Mouse (Mus musculus) urinary bladder, postnatal 14 days (tissue): ENCODE data around the gene Cd300ld2.
A peak's percentile ranks its signal among the peaks of the same experiment; 100 is the strongest.
"Not testable (repeated sequence)": the region's sequence is repeated elsewhere in the genome, so short reads cannot be mapped to it uniquely, and the experiment has no call there.

Source experiments
- DNase-seq: peaks from one replicate; pipeline ENCODE4 v3.0.0; 2021; ENCODE audit warnings: low spot score

Cd300ld2 gene

GRCm38 (mm10) chr11:115016093-115016492 lies at the start of gene Cd300ld2:
Cd300ld2 (minus strand) TSS chr11:115016193.
- not testable (repeated sequence) for DNase-seq

DNA sequence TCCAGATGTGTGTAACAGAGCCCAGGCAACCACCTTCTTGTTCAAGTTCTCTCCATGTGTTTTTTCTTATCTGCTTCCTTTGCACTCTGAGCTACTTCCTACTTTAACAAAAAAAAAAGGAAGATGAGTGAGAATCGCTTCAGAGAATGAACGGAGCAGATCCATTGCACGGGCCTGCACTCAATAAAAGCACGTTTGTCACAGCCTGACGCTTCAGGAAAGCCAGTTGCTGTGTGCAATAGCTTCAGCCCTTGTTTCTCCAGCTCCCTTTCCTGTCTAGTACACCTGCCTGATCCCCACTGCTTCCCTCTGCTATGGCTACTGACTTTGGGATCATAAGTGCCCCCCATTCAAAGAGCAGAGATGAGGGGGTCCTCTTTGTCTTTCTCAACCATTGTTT lies 46.1 kb upstream of the Cd300ld2 start, which contains the start of gene Cd300e:
Gene Cd300e (minus strand): TSS at position 101 of the 400 bp plus-strand sequence.
- no peak for DNase-seq

GRCm38 (mm10) chr11:115059797-115060196 lies 43.8 kb upstream of the Cd300ld2 start:
- DNase-seq: no peak

GRCm38 (mm10) chr11:115058701-115059100 lies 42.7 kb upstream of the Cd300ld2 start:
- DNase-seq: no peak

DNA sequence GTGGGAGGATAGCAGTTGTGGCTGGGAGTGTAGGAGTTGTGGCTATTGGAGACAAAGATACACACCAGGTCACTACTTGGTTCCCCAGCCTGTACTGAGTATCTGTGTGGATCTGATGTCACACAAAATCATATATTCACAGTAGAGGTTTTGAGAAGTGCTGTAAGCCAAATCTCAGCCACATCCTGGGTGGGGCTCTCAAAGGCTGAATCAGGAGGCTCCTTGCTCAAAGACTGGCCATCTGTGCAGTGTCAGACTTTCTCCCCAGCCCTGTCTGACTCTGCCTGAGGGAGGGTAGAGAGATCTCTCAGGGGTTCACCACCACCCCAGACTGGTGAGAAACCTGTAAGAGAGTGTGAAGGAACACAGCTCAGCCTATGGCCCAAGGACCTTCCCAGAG lies 38.5 kb upstream of the Cd300ld2 start:
- DNase-seq: no peak

- no peak for DNase-seq
Measured at GRCm38 (mm10) chr11:115052991-115053390, 37.0 kb upstream of the Cd300ld2 start.

DNA sequence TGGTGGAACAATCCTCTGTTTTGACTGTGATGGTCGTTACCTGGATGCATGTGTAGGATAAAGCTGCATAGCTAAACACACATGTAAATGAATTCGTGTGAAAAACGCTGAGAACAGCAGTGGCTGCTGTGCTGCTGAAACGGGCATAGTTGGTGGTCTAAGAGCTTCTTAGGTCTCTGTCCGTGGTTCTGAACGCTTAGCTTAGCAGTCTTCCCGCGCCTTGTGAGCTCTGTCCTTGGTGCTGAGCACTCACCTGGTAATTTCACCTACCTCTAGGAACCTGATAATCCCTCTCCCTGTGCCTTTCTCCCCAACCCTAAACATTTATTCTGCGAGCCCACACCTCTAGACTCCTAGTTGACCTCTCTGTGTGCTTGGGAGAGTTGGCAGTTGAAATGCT lies 36.2 kb upstream of the Cd300ld2 start:
- DNase-seq: peak; percentile 42

DNA sequence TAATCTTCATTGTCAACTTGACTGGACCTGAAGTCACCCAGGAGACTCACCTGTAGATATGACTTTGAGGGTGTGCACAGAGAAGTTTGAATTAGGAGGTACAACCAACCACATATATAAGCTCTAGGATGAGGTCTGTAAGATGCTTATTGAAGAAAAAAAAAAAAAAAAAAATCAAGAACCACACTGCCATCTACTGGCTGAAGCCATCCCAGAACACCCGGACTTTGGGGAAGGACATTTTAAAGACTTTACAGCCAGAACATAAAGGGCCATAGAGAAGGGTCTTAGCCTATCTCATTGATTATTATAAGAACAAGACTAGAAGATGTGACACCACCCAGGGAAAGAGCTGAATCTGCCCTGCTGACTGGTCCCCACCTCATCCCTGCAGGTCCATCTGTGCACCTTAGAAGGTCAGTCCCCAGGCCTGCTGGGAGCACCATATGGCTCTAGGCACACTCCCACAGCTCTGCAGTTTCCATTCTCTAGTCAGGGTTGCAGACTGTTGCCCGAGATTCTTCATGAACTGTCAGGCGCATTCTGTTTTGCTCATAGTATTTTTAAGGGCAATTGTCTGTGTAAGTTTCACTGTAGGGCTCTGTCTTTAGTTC lies 33.4 kb upstream of the Cd300ld2 start:
- no peak for DNase-seq

DNA sequence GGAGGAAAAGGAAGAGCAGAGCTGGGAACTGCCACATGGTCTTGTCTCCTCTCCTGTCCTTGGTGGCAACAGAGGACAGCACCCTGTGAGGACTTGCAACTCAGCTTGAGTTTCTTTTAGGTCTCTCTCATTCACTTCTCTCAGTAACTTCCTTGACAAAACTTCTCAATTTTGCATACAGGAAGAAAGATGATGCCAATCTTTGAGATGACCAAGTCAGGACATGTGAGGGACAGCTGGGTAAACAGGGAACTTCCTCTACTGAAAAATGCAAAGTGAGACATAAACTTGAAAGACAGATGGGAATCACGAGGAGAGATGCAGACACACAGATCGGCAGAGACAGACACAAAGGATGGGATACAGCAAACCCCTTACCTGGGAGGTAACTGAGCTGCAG lies 32.3 kb upstream of the Cd300ld2 start, which contains the start of gene Cd300ld3:
Gene Cd300ld3 (minus strand): TSS at position 151 of the 400 bp plus-strand sequence.
- no peak for DNase-seq

GRCm38 (mm10) chr11:115037669-115038068 lies 21.7 kb upstream of the Cd300ld2 start, which contains the start of gene Cd300ld5:
Cd300ld5 (minus strand) TSS chr11:115037769.
- not testable (repeated sequence) for DNase-seq

DNA sequence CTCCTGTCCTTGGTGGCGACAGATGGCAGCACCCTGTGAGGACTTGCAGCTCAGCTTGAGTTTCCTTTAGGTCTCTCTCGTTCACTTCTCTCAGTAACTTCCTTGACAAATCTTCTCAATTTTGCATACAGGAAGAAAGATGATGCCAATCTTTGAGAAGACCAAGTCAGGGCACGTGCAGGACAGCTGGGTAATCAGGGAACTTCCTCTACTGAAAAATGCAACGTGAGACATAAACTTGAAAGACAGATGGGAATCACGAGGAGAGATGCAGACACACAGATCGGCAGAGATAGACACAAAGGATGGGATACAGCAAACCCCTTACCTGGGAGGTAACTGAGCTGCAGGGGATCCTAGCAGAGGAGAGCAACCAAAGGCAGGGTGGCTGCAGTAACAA lies 10.9 kb upstream of the Cd300ld2 start, which contains the start of gene Cd300ld4:
Gene Cd300ld4 (minus strand): TSS at position 101 of the 400 bp plus-strand sequence.
- not testable (repeated sequence) for DNase-seq

DNA sequence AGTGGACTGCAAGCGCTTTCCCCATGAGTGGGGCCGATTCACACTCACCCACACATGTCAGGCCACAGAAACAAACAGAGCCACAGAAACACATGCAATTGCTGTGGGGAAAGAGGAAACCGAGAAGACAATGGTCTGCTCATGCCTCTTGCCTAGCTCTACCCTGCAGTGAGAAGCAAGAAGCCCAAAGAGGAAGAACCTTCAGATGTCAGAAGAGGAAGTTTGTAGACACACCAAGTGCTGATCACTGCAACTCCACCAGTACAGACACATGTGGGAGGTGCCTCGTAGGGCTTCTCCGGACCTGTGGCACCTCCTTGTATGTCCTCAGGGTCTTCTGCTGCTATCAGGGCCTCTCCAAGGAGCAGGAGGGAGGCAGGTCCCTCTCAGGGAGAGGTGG lies 11.9 kb downstream of the Cd300ld2 start:
- DNase-seq: no peak

GRCm38 (mm10) chr11:115001474-115002040 lies 14.4 kb downstream of the Cd300ld2 start, which contains the start of gene Cd300c2:
Cd300c2 (minus strand) TSS chr11:115001880.
- no peak for DNase-seq

DNA sequence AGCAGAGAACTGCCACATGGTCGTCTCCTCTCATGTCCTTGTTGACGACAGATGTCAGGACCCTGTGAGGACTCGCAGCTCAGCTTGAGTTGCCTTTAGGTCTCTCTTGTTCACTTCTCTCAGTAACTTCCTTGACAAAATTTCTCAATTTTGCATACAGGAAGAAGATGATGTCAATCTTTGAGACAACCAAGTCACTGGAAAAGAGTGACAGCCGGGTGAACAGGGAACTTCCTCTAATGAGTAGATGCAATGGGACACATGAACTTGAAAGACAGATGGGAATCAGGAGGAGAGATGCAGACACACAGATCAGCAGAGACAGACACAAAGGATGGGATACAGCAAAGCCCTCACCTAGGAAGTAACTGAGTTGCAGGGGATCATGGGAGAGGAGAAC lies 26.2 kb downstream of the Cd300ld2 start, which contains the start of gene Cd300ld:
Gene Cd300ld (minus strand): TSS at position 130 of the 400 bp plus-strand sequence.
- DNase-seq: no peak

DNA sequence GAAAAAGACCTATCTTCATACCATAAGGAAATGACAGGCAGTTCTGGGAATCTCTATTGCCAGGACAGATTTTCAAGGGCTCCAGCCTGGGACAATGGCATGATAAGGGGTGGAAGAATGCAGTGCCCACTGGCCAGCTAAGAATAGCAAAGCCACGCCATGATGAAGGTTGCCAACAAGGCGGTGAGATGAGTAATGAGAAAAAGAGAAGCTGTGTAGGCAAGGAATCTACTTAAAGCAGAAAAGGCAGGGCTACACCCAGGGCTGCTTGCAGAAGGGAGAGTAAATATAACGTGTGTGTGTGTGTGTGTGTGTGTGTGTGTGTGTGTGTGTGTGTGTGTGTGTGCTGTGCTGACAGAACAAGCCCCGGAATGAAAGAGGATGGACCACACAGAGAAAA lies 34.1 kb downstream of the Cd300ld2 start:
- no peak for DNase-seq

DNA sequence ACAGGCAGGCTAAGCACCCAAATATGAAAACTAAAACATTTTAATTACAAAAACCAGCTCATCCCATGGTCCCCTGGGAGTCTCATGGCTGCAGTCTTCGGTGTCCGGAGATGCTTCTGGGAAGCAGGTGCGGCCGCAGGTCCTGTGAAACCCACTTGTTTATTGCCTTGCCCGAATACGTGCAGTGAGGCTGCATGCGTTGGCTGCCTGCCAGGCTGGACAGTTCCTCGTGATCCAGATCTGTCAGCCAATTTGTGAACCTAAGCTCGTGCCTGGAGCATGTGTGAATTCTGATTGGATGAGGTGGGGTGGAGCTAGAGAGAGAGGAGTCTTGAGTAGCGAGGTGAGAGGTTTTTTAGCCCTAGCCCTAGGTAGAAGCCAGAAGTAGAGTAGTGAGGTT lies 43.3 kb downstream of the Cd300ld2 start:
- DNase-seq: no peak

DNA sequence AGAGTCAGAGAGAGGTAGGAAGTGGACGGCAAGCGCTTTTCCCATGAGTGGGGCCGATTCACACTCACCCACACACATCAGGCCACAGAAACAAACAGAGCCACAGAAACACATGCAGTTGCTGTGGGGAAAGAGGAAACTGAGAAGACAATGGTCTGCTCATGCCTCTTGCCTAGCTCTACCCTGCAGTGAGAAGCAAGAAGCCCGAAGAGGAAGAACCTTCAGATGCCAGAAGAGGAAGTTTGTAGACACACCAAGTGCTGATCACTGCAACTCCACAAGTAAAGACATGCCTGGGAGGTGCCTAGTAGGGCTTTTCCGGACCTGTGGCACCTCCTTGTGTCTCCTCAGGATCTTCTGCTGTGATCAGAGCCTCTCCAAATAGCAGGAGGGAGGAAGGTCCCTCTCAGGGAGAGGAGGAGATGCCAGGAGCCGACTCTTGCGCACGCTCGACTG lies 47.2 kb downstream of the Cd300ld2 start, which contains the start of gene Cd300c:
Gene Cd300c (minus strand): TSS at position 406 of the 456 bp plus-strand sequence.
- DNase-seq: no peak

- DNase-seq: no peak
Measured at GRCm38 (mm10) chr11:114965182-114965828, 50.7 kb downstream of the Cd300ld2 start.

- DNase-seq: no peak
Measured at GRCm38 (mm10) chr11:114960369-114960768, 55.6 kb downstream of the Cd300ld2 start.
